Mouse (Mus musculus) fat pad, adult 2 months (tissue): Measurements from ENCODE around the gene Gm11084.

Source experiments
- DNase-seq: peaks from one replicate; pipeline ENCODE4 v3.0.0-alpha.2; 2011; ENCODE audit warnings: low read depth, low spot score; ENCODE audit errors: extremely low read depth

Gm11084 gene

DNA sequence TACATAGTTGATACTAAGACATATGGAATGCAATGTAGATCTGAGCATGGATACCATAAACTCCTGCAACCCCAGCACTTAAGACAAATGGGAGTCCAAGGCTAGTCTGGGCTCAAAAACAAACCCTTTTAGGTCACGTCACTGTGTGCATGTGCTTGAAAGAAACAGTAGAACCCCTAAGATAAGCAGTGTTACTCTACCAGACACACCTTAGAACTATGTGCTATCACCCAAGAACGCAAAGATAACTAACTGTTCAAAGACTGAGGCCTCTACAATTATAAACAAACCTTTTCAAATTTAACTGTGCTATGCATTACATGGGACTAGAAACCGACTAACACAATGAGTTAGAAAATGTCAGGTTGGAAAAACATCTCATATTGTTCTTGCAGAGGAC is 33.5 kb downstream of the Gm11084 start:
- no peak for DNase-seq

DNA sequence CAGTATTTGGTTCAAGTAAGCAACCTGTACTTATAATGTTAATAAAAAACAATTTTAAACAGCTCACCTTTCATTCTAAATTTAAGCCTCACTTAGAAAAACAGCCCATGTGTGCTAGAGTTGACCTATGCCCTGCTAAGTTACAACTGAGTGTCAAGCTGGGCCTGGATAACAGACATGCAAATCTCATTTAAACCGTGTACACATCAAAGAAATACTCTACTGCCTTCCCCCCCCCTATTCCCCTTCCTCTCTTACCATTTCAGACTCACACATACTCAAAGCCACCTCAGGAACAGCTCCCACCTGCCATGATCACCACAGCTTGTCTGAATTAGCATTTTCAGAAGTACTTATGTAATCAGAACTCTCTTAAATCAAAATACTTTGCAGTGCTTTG is 50.6 kb downstream of the Gm11084 start:
- no peak for DNase-seq

DNA sequence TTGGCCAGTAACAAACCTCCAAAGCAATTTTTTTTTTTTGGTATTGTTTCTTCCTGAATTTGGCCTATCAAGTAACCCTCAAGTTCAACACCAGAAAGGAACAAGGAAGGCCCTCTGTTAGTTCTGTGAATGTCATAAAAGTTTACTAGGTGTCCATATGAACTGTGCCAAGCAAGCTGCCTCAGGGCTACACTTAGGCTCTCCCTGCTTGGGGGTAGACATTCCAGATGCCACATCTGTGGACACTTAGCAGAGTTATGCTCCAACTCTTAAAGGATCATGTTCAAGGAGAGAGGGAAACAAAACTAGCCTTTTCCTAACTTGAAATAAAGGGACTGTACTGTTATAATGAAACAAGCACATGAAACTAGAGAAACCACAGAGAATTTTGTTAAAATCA is 54.3 kb downstream of the Gm11084 start:
- no peak for DNase-seq

DNA sequence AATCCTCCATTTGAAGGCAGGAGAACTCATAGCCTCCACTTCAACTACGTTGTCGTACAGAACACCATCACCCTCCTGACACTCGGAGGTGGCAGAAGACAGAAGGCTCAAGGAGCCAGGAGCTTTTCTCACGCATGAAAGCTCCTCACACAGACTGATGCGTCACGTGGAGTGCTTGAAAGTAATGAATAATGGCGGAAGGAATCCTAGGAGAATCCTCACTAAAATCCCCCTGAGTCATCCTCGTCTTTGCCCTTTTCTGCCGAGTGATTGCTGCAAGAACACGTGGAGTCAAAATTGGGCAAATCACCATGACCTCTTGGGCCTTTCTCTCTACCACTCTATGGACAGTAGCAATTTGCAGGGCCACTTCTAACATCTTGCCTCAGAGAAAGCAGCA is 61.5 kb downstream of the Gm11084 start:
- no peak for DNase-seq
